Mouse (Mus musculus): ENCODE results near the gene Tns1.

Tns1 gene

GRCm38 (mm10) chr1:74034211-74034610, 90.0 kb downstream of the Tns1 start:
- peaks cover 71% of the 10 kb centered on the region for H3K27me3 ChIP-seq (ENCODE audit: insufficient read depth, low read length)
- H3K9me3 ChIP-seq (ENCODE audit: low read length) = no peaks in the 10 kb centered on the region
- no peak for TF ChIP-seq POU5F1 (IDR thresholded peaks at IDR 0.05; ENCODE audit: borderline replicate concordance, low read length)
- no peak for TF ChIP-seq CTCF (conservative IDR thresholded peaks at IDR 0.05; ENCODE audit: low read length)
- TF ChIP-seq NANOG (IDR thresholded peaks at IDR 0.05; ENCODE audit: borderline replicate concordance, low read length) = no peak
- no peaks in the 10 kb centered on the region for H3K36me3 ChIP-seq (ENCODE audit: insufficient read depth, low read length)
- no peak overlapping the region for H3K4me3 ChIP-seq (replicated peaks; ENCODE audit: low read length)
- H3K4me1 ChIP-seq (replicated peaks; ENCODE audit: low read depth, low read length) = peaks cover 40% of the 10 kb centered on the region

- no peaks in the 10 kb centered on the region for H3K9me3 ChIP-seq (ENCODE audit: low read length)
- H3K36me3 ChIP-seq (ENCODE audit: insufficient read depth, low read length) = no peaks in the 10 kb centered on the region
- H3K27me3 ChIP-seq (ENCODE audit: insufficient read depth, low read length) = peaks cover 68% of the 10 kb centered on the region
- peaks cover 48% of the 10 kb centered on the region for H3K4me1 ChIP-seq (replicated peaks; ENCODE audit: low read depth, low read length)
- H3K4me3 ChIP-seq (replicated peaks; ENCODE audit: low read length) = no peak overlapping the region
- no peak for TF ChIP-seq POU5F1 (IDR thresholded peaks at IDR 0.05; ENCODE audit: borderline replicate concordance, low read length)
- TF ChIP-seq NANOG (IDR thresholded peaks at IDR 0.05; ENCODE audit: borderline replicate concordance, low read length) = no peak
- TF ChIP-seq CTCF (conservative IDR thresholded peaks at IDR 0.05; ENCODE audit: low read length) = no peak
Measured at GRCm38 (mm10) chr1:74033407-74033806, 90.8 kb downstream of the Tns1 start.

DNA sequence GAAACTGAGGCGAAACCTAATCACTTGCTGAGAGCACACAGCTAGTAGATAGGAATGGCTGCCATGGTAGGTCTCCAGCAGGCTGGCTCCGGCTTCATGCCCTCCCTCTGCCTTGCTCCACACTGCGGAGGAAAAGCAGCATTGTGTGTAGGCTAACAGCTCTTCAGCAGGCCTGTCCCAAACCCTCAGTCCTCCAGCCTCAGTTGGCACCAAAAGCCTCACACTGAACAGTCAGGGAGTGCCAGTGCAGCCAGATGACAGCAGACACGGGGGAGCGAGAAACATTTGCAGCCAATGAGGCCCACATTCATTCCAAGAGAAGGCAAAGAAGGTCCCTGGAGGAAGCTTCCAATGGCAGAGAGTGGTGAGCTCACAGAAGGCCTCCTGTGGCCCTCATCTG, 91.3 kb downstream of the Tns1 start:
- no peak for TF ChIP-seq NANOG (IDR thresholded peaks at IDR 0.05; ENCODE audit: borderline replicate concordance, low read length)
- TF ChIP-seq CTCF (conservative IDR thresholded peaks at IDR 0.05; ENCODE audit: low read length) = no peak
- no peak for TF ChIP-seq POU5F1 (IDR thresholded peaks at IDR 0.05; ENCODE audit: borderline replicate concordance, low read length)
- Histone ChIP-seq H3K4me3 (replicated peaks; ENCODE audit: low read length) (no peak overlapping the region), H3K36me3 (ENCODE audit: insufficient read depth, low read length) (no peaks in the 10 kb centered on the region), H3K4me1 (replicated peaks; ENCODE audit: low read depth, low read length) (peaks cover 53% of the 10 kb centered on the region), H3K9me3 (ENCODE audit: low read length) (no peaks in the 10 kb centered on the region), H3K27me3 (ENCODE audit: insufficient read depth, low read length) (peaks cover 64% of the 10 kb centered on the region)

DNA sequence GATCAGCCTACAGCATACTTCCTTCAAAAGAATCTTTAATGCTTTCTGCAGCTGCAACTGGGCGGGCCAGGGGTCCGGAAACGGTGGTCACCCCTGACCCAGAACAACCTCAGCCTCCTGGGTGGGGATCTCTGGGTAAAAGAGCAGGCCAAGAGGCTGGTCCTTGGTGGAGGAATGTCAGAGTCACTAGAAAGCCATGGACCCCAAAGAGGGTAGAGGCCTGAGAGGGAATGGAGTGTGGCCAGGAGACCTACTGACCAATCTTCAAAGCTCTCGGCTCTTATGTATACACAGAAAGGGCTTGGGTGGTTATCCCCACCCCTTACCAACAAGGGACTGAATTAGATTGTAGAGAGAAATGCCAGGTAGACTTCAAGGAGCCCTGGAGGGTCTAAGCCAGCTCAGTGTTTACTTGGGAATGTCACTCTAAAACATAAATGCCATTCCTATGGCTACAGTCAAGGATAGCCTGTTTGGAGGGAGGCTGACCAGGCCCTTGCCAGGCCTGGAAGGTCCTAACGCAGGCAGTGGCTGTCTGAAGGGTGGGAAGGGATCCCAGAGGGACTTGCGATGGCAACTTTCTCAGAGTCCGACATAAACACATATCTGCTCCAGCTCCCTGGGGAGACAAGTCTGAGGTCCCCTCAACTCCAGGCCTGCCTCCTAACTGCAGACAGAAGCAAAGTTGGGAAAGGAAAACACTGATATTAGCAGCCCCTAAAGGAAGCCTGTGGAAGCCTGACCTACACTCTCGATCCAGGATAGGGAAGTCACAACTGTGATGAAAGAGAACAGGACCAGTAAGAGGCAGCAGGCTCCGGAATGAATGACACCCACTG, 92.3 kb downstream of the Tns1 start:
- Histone ChIP-seq H3K27me3 (ENCODE audit: insufficient read depth, low read length) (peaks cover 56% of the 10 kb centered on the region), H3K4me3 (replicated peaks; ENCODE audit: low read length) (no peak overlapping the region), H3K9me3 (ENCODE audit: low read length) (no peaks in the 10 kb centered on the region), H3K36me3 (ENCODE audit: insufficient read depth, low read length) (no peaks in the 10 kb centered on the region), H3K4me1 (replicated peaks; ENCODE audit: low read depth, low read length) (peaks cover 59% of the 10 kb centered on the region)
- TF ChIP-seq POU5F1 (IDR thresholded peaks at IDR 0.05; ENCODE audit: borderline replicate concordance, low read length) (no peak), NANOG (IDR thresholded peaks at IDR 0.05; ENCODE audit: borderline replicate concordance, low read length) (no peak), CTCF (conservative IDR thresholded peaks at IDR 0.05; ENCODE audit: low read length) (no peak)

DNA sequence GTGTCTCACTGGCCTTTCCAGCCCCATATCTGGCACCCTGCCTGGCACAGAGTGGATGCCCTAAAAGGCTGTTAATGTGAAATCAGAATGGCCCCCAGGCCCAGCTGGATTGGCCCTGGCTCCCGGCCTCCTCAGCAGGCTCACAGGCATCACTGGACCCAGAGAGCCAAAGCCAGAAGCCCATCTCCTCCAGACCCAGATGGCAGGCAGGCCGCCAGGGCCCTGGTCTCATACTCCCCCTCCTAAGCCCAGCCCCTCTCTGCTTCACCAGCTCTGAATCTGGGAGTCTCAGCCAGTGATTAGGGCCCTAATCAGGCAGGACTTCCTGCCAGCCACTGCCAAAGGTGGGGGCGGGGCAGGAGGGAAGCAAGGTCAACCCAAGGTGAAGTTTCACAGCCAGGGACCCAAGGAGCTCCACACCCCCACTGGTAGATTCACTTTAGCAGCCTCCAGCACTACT, 93.3 kb downstream of the Tns1 start:
- H3K36me3 ChIP-seq (ENCODE audit: insufficient read depth, low read length) = no peaks in the 10 kb centered on the region
- H3K27me3 ChIP-seq (ENCODE audit: insufficient read depth, low read length) = peaks cover 51% of the 10 kb centered on the region
- no peak for TF ChIP-seq CTCF (conservative IDR thresholded peaks at IDR 0.05; ENCODE audit: low read length)
- H3K9me3 ChIP-seq (ENCODE audit: low read length) = no peaks in the 10 kb centered on the region
- 0 out of 2 replicates have a peak overlapping the region, but pooled peaks have one; percentile 17 for H3K4me3 ChIP-seq (replicated peaks; ENCODE audit: low read length)
- H3K4me1 ChIP-seq (replicated peaks; ENCODE audit: low read depth, low read length) = peaks cover 55% of the 10 kb centered on the region

DNA sequence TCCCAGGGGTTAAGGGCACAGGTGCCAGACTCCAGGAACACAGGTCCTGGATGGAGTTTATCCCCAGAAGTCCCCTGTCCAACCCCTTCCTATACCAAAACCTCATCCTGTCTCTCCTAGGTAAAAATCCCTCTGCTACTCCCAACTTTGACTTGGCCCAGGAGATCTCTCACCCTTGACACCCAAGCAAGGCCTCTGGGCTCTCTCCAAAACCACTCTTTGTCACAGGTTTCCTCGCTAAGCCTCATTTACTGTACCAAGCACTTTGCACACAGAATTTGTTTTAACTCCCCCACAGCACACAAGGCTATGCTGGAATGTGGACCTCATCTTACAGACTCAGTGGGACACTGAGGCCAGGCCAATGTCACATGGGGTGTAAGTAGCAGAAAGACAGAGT, 94.0 kb downstream of the Tns1 start:
- Histone ChIP-seq H3K36me3 (ENCODE audit: insufficient read depth, low read length) (no peaks in the 10 kb centered on the region), H3K4me3 (replicated peaks; ENCODE audit: low read length) (no peak overlapping the region), H3K4me1 (replicated peaks; ENCODE audit: low read depth, low read length) (peaks cover 51% of the 10 kb centered on the region), H3K27me3 (ENCODE audit: insufficient read depth, low read length) (peaks cover 48% of the 10 kb centered on the region), H3K9me3 (ENCODE audit: low read length) (no peaks in the 10 kb centered on the region)
- TF ChIP-seq CTCF (conservative IDR thresholded peaks at IDR 0.05; ENCODE audit: low read length) (no peak), POU5F1 (IDR thresholded peaks at IDR 0.05; ENCODE audit: borderline replicate concordance, low read length) (no peak), NANOG (IDR thresholded peaks at IDR 0.05; ENCODE audit: borderline replicate concordance, low read length) (no peak)

DNA sequence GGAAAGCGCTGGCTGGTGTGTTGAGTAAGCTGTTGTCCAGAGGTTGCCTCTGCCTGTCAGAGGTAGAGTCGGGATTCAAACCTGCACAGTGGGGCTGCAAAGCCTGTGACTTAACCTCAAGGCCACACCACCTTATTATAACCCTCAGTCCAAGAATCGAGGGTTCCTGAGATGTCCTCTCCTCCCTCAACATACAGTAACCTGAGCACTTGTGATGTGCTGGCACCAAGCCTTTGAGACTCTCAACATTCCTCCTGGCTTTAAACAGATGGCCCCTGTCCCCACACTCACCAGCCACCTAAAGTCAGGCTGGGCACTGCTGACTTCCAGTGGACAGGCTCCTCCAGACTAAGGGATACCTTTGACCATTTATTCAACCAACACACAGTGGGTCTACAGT, 94.6 kb downstream of the Tns1 start:
- Histone ChIP-seq H3K27me3 (ENCODE audit: insufficient read depth, low read length) (peaks cover 42% of the 10 kb centered on the region), H3K4me3 (replicated peaks; ENCODE audit: low read length) (no peak overlapping the region), H3K9me3 (ENCODE audit: low read length) (no peaks in the 10 kb centered on the region), H3K36me3 (ENCODE audit: insufficient read depth, low read length) (no peaks in the 10 kb centered on the region), H3K4me1 (replicated peaks; ENCODE audit: low read depth, low read length) (peaks cover 56% of the 10 kb centered on the region)
- no peak for TF ChIP-seq NANOG (IDR thresholded peaks at IDR 0.05; ENCODE audit: borderline replicate concordance, low read length)
- no peak for TF ChIP-seq CTCF (conservative IDR thresholded peaks at IDR 0.05; ENCODE audit: low read length)
- TF ChIP-seq POU5F1 (IDR thresholded peaks at IDR 0.05; ENCODE audit: borderline replicate concordance, low read length) = no peak

- H3K4me3 ChIP-seq (replicated peaks; ENCODE audit: low read length) = no peak overlapping the region
- H3K27me3 ChIP-seq (ENCODE audit: insufficient read depth, low read length) = peaks cover 42% of the 10 kb centered on the region
- no peaks in the 10 kb centered on the region for H3K9me3 ChIP-seq (ENCODE audit: low read length)
- TF ChIP-seq NANOG (IDR thresholded peaks at IDR 0.05; ENCODE audit: borderline replicate concordance, low read length) (no peak), POU5F1 (IDR thresholded peaks at IDR 0.05; ENCODE audit: borderline replicate concordance, low read length) (no peak), CTCF (conservative IDR thresholded peaks at IDR 0.05; ENCODE audit: low read length) (no peak)
- H3K4me1 ChIP-seq (replicated peaks; ENCODE audit: low read depth, low read length) = peaks cover 60% of the 10 kb centered on the region
- no peaks in the 10 kb centered on the region for H3K36me3 ChIP-seq (ENCODE audit: insufficient read depth, low read length)
Measured at GRCm38 (mm10) chr1:74028881-74029266, 95.4 kb downstream of the Tns1 start.

Measured in E14TG2a.4 (cell line).